Mouse (Mus musculus) stomach, embryonic 14.5 days (tissue): Measurements from ENCODE around the gene Apoa2. TPM values are rescaled to one million over a fixed set of nuclear protein-coding genes. Genes with fewer than 3 reads are reported as not detected.

Source experiments
- ATAC-seq: fragments of 200-750 bp; cut with Nextera tagmentation; 2 replicates; pipeline ENCODE4 v1.8.0; 2017; ENCODE audit warnings: low read depth, moderate TSS enrichment; ENCODE audit not compliant: insufficient number of reproducible peaks, insufficient read depth, low FRiP score
- H3K27ac ChIP-seq: fragments of 300-500 bp; sonication (generic); 2 replicates; pipeline ENCODE4 v1.5.1; 2014; ENCODE audit warnings: mild to moderate bottlenecking, low read length, moderate library complexity, mixed read lengths
- H3K27me3 ChIP-seq: fragments of 300-500 bp; sonication (generic); 2 replicates; pipeline ENCODE4 v1.6.1; 2014; ENCODE audit warnings: low read length, control low read depth, mixed read lengths; ENCODE audit not compliant: control insufficient read depth, insufficient read depth
- H3K36me3 ChIP-seq: fragments of 300-500 bp; sonication (generic); 2 replicates; pipeline ENCODE4 v1.6.1; 2014; ENCODE audit warnings: mild to moderate bottlenecking, control low read depth, low read length, moderate library complexity, mixed read lengths; ENCODE audit not compliant: control insufficient read depth, insufficient read depth
- H3K4me1 ChIP-seq: fragments of 300-500 bp; sonication (generic); 2 replicates; pipeline ENCODE4 v1.6.1; 2014; ENCODE audit warnings: low read length, control low read depth, mixed read lengths; ENCODE audit not compliant: control insufficient read depth, insufficient read depth
- H3K4me2 ChIP-seq: fragments of 300-500 bp; sonication (generic); replicated peaks from 2 replicates; pipeline ENCODE4 v1.6.1; 2014; ENCODE audit warnings: low read depth, low read length, control low read depth
- H3K4me3 ChIP-seq: fragments of 300-500 bp; sonication (generic); 2 replicates; pipeline ENCODE4 v1.5.1; 2014; ENCODE audit warnings: low read depth, low read length, control low read depth
- H3K9ac ChIP-seq: fragments of 300-500 bp; sonication (generic); replicated peaks from 2 replicates; pipeline ENCODE4 v1.6.1; 2014; ENCODE audit warnings: low read depth, mild to moderate bottlenecking, control low read depth, low read length, moderate library complexity, mixed read lengths
- H3K9me3 ChIP-seq: fragments of 300-500 bp; sonication (generic); 2 replicates; pipeline ENCODE4 v1.6.1; 2016; ENCODE audit warnings: low read depth, low read length, control low read depth; ENCODE audit not compliant: control insufficient read depth
- WGBS: fragments of 180-500 bp; shearing (Covaris S2); extraction: QIAGEN DNeasy Blood & Tissue Kit; methylation state at CpG from one replicate; pipeline ENCODE4 v1.1.7; 2014; 5-methylcytosine and 5-hydroxymethylcytosine counted together
- polyA plus RNA-seq: library from polyadenylated mRNA; unstranded; fragments of >200 nt; fragmentation: Nextera tagmentation; extraction: Ambion mirVana; gene quantifications from 2 replicates; pipeline ENCODE4 v1.2.1, GENCODE M21; 2014

Gene Apoa2
- polyA plus RNA-seq, 1 experiment from 2014 or later = 7.3 TPM

- Histone ChIP-seq H3K36me3 (no peaks in the 10 kb centered on the region), H3K4me3 (no peak overlapping the region), H3K4me2 (no peak overlapping the region), H3K4me1 (peaks cover 9% of the 10 kb centered on the region), H3K9ac (no peak overlapping the region), H3K27ac (no peak overlapping the region), H3K27me3 (no peaks in the 10 kb centered on the region), H3K9me3 (no peaks in the 10 kb centered on the region)
- ATAC-seq = no peak
- 63% methylated on average over 15 of the region's 15 CpGs for WGBS
Observed at GRCm38 (mm10) chr1:171256937-171257548, 32.2 kb downstream of the Apoa2 start.

- Histone ChIP-seq H3K27me3 (no peaks in the 10 kb centered on the region), H3K9me3 (no peaks in the 10 kb centered on the region), H3K4me1 (peaks cover 8% of the 10 kb centered on the region), H3K27ac (no peak overlapping the region), H3K36me3 (no peaks in the 10 kb centered on the region), H3K4me2 (no peak overlapping the region), H3K4me3 (no peak overlapping the region), H3K9ac (no peak overlapping the region)
- 90% methylated on average over 9 of the region's 9 CpGs for WGBS
- ATAC-seq = no peak
Observed at GRCm38 (mm10) chr1:171257781-171258180, 32.9 kb downstream of the Apoa2 start.

- no peak overlapping the region for H3K9ac ChIP-seq
- no peak overlapping the region for H3K4me3 ChIP-seq
- WGBS = 78% methylated on average over 17 of the region's 17 CpGs
- H3K9me3 ChIP-seq = no peaks in the 10 kb centered on the region
- no peak overlapping the region for H3K27ac ChIP-seq
- H3K36me3 ChIP-seq = no peaks in the 10 kb centered on the region
- no peak overlapping the region for H3K4me2 ChIP-seq
- no peaks in the 10 kb centered on the region for H3K27me3 ChIP-seq
- no peak for ATAC-seq
- H3K4me1 ChIP-seq = peaks cover 8% of the 10 kb centered on the region
Observed at GRCm38 (mm10) chr1:171258921-171259320, 34.1 kb downstream of the Apoa2 start.

DNA sequence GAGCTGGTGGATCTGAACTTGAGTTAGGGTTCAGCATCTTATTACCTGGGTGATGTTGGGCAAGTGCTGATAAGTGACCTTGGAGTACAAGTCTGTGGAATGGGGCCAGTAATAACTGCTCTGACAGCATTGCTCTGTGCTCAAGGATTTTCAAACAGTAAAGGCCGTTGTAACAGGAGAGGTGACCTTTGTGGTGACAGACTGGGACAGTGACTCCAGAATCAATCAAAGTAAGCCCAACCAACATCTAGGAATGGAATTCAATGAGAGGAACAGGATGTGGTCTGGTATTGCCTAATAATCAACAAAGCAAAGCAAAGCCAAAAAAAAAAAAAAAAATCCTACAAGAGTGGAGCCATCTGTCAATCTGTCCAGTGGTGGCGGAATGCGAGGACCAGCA is 35.5 kb downstream of the Apoa2 start:
- WGBS = 50% methylated on average over 3 of the region's 3 CpGs
- Histone ChIP-seq H3K9ac (no peak overlapping the region), H3K4me1 (peaks cover 8% of the 10 kb centered on the region), H3K4me3 (no peak overlapping the region), H3K4me2 (no peak overlapping the region), H3K27ac (no peak overlapping the region), H3K27me3 (no peaks in the 10 kb centered on the region), H3K36me3 (no peaks in the 10 kb centered on the region), H3K9me3 (no peaks in the 10 kb centered on the region)
- no peak for ATAC-seq

- H3K9me3 ChIP-seq = no peaks in the 10 kb centered on the region
- H3K9ac ChIP-seq = no peak overlapping the region; the same call in 1 of the 2 replicates
- H3K4me3 ChIP-seq = peak overlapping the region; percentile 2; the same call in 1 of the 2 replicates
- H3K27ac ChIP-seq = peak overlapping the region; percentile 93
- no peaks in the 10 kb centered on the region for H3K36me3 ChIP-seq
- peak overlapping the region; percentile 44 for H3K4me2 ChIP-seq
- ATAC-seq = peak; percentile 72
- under 1% methylated on average over 8 of the region's 8 CpGs for WGBS
- H3K4me1 ChIP-seq = peaks cover 8% of the 10 kb centered on the region
- H3K27me3 ChIP-seq = no peaks in the 10 kb centered on the region
Observed at GRCm38 (mm10) chr1:171262594-171263130, 37.8 kb downstream of the Apoa2 start.

GRCm38 (mm10) chr1:171263185-171263611 is 38.3 kb downstream of the Apoa2 start:
- H3K4me3 ChIP-seq = no peak overlapping the region
- ATAC-seq = peak; percentile 87
- no peaks in the 10 kb centered on the region for H3K27me3 ChIP-seq
- WGBS = 3% methylated on average over 2 of the region's 2 CpGs
- no peaks in the 10 kb centered on the region for H3K9me3 ChIP-seq
- no peak overlapping the region for H3K9ac ChIP-seq
- peak overlapping the region; percentile 44; the same call in 1 of the 2 replicates for H3K4me2 ChIP-seq
- H3K27ac ChIP-seq = peak overlapping the region; percentile 93
- no peaks in the 10 kb centered on the region for H3K36me3 ChIP-seq
- peaks cover 8% of the 10 kb centered on the region for H3K4me1 ChIP-seq

- H3K4me3 ChIP-seq = no peak overlapping the region
- H3K36me3 ChIP-seq = no peaks in the 10 kb centered on the region
- H3K27me3 ChIP-seq = no peaks in the 10 kb centered on the region
- H3K4me1 ChIP-seq = peaks cover 8% of the 10 kb centered on the region
- H3K9ac ChIP-seq = no peak overlapping the region
- H3K4me2 ChIP-seq = no peak overlapping the region
- H3K9me3 ChIP-seq = no peaks in the 10 kb centered on the region
- peak overlapping the region; percentile 93; the same call in 1 of the 2 replicates for H3K27ac ChIP-seq
- ATAC-seq = no peak
- 67% methylated on average over 3 of the region's 3 CpGs for WGBS
Observed at GRCm38 (mm10) chr1:171263666-171264461, 39.0 kb downstream of the Apoa2 start.

- Histone ChIP-seq H3K9me3 (no peaks in the 10 kb centered on the region), H3K36me3 (no peaks in the 10 kb centered on the region), H3K4me1 (peaks cover 12% of the 10 kb centered on the region), H3K4me3 (no peak overlapping the region), H3K27ac (no peak overlapping the region), H3K4me2 (no peak overlapping the region), H3K9ac (no peak overlapping the region), H3K27me3 (no peaks in the 10 kb centered on the region)
- ATAC-seq = no peak
- 66% methylated on average over 4 of the region's 4 CpGs for WGBS
Observed at GRCm38 (mm10) chr1:171265971-171266744, 41.3 kb downstream of the Apoa2 start.
